11 mouse cellular contexts compared by ENCODE assay signal in the genomic region with DNA sequence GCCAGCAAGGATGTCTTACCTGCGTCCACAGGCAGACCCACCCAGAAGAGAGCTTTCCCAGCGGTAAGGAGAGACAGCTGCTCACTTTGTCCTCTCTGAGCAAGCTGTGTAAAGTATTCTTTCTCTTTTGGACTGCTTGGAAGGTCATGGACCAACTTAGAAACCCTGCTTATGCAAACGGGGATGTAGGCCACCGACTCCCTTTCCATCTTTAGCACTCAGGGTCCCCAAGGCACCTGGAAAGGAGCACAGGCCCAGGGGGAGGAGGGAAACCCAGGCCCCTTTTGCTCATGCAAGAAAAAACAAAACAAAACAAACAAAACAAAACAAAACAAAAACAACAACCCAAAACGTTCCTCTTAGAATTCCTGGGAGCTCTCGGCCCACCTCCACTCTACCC. TPM values are rescaled to one million over a fixed set of nuclear protein-coding genes. Genes with fewer than 3 reads are reported as not detected.
DNase-seq lines count a peak whose midpoint lies in the region; ATAC-seq and TF ChIP-seq lines count a peak whose summit lies in the region.
"Had no signal": no experiment of that assay in that cellular context is flagged by ENCODE, and none has a peak within 500 bp of the region (broad histone marks: within the 10 kb centered on the region; RNA-seq: fewer than 3 reads in every experiment).

A gene (minus strand): TSS at position 101 of the 400 bp plus-strand sequence.

- peak within 1 kb of the TSS; percentile 57 for H3K4me2 ChIP-seq in hindbrain, embryonic 13.5 days
- peak within 1 kb of the TSS; percentile 55 for H3K4me2 ChIP-seq in midbrain, embryonic 14.5 days (ENCODE audit: low read length)
- H3K4me2 ChIP-seq: liver, embryonic 15.5 days had no signal

- H3K36me3 ChIP-seq in ES-Bruce4 (ENCODE audit: control insufficient read depth, insufficient read depth, low read length, poor library complexity, severe bottlenecking): no peaks in the 10 kb centered on the region
- H3K36me3 ChIP-seq in hindbrain, embryonic 13.5 days: no peaks in the 10 kb centered on the region
- no peaks in the 10 kb centered on the region for H3K36me3 ChIP-seq in midbrain, embryonic 14.5 days (ENCODE audit: control insufficient read depth, insufficient read depth, low read length)
- H3K36me3 ChIP-seq: liver, embryonic 15.5 days had no signal

- no peak for TF ChIP-seq EP300 in ES-Bruce4 (IDR thresholded peaks at IDR 0.05; ENCODE audit: insufficient read depth, low read depth, low read length)

- H3K27ac ChIP-seq in cerebellum, adult 2 months (ENCODE audit: insufficient read depth, low read length): no peak within 1 kb of the TSS
- H3K27ac ChIP-seq in ES-Bruce4 (ENCODE audit: insufficient read depth, low read length): no peak within 1 kb of the TSS
- H3K27ac ChIP-seq in hindbrain, embryonic 13.5 days: peak within 1 kb of the TSS; percentile 44; the same call in 1 of the 2 replicates
- no peak within 1 kb of the TSS for H3K27ac ChIP-seq in midbrain, embryonic 14.5 days (replicated peaks; ENCODE audit: low read depth, low read length)
- H3K27ac ChIP-seq: liver, embryonic 15.5 days had no signal

- no peak for ATAC-seq in hindbrain, embryonic 13.5 days (ENCODE audit: low FRiP score)
- ATAC-seq in midbrain, embryonic 14.5 days (ENCODE audit: low FRiP score, low TSS enrichment): no peak

- H3K4me1 ChIP-seq in cerebellum, adult 2 months (ENCODE audit: control insufficient read depth, insufficient read depth, low read length): peaks cover 9% of the 10 kb centered on the region
- peaks cover 12% of the 10 kb centered on the region for H3K4me1 ChIP-seq in ES-Bruce4 (ENCODE audit: control insufficient read depth, insufficient read depth, low read length)
- peaks cover 71% of the 10 kb centered on the region for H3K4me1 ChIP-seq in hindbrain, embryonic 13.5 days (replicated peaks)
- H3K4me1 ChIP-seq in midbrain, embryonic 14.5 days (ENCODE audit: control insufficient read depth, insufficient read depth, low read length): peaks cover 43% of the 10 kb centered on the region

- no peak within 1 kb of the TSS for H3K4me3 ChIP-seq in cerebellum, adult 2 months (replicated peaks; ENCODE audit: insufficient read depth, low read depth, low read length)
- H3K4me3 ChIP-seq in ES-Bruce4 (ENCODE audit: low read depth, low read length): peak within 1 kb of the TSS; percentile 18; the same call in 1 of the 2 replicates
- peak within 1 kb of the TSS; percentile 32 for H3K4me3 ChIP-seq in hindbrain, embryonic 13.5 days
- H3K4me3 ChIP-seq in midbrain, embryonic 14.5 days (replicated peaks; ENCODE audit: low read depth, low read length): peak within 1 kb of the TSS; percentile 24
- H3K4me3 ChIP-seq: liver, embryonic 15.5 days had no signal

- no peak for TF ChIP-seq CTCF in cerebellum, adult 2 months (IDR thresholded peaks at IDR 0.05; ENCODE audit: borderline replicate concordance, insufficient read depth, low read depth, low read length)
- TF ChIP-seq CTCF in ES-Bruce4 (IDR thresholded peaks at IDR 0.05; ENCODE audit: low read depth, low read length): no peak

- H3K9me3 ChIP-seq in ES-Bruce4 (replicated peaks; ENCODE audit: control insufficient read depth, insufficient read depth, low read length, poor library complexity, severe bottlenecking): no peaks in the 10 kb centered on the region
- H3K9me3 ChIP-seq in hindbrain, embryonic 13.5 days: no peaks in the 10 kb centered on the region
- H3K9me3 ChIP-seq in midbrain, embryonic 14.5 days (ENCODE audit: control insufficient read depth, low read length): no peaks in the 10 kb centered on the region
- H3K9me3 ChIP-seq: liver, embryonic 15.5 days had no signal

- 69% methylated on average over 6 of the region's 6 CpGs for WGBS in cerebellum, adult 2 months
- 9% methylated on average over 6 of the region's 6 CpGs for WGBS in hindbrain, embryonic 13.5 days
- WGBS in midbrain, embryonic 14.5 days: 11% methylated on average over 6 of the region's 6 CpGs

- no peak for TF ChIP-seq POLR2A in cerebellum, adult 2 months (IDR thresholded peaks at IDR 0.05; ENCODE audit: borderline replicate concordance, insufficient read depth, low read length)
- no peak for TF ChIP-seq POLR2A in ES-Bruce4 (IDR thresholded peaks at IDR 0.05; ENCODE audit: insufficient read depth, low read length)

- no peaks in the 10 kb centered on the region for H3K27me3 ChIP-seq in cerebellum, adult 2 months (ENCODE audit: control insufficient read depth, insufficient read depth, low read length)
- H3K27me3 ChIP-seq in ES-Bruce4 (ENCODE audit: control insufficient read depth, insufficient read depth, low read length, poor library complexity, severe bottlenecking): no peaks in the 10 kb centered on the region
- H3K27me3 ChIP-seq in hindbrain, embryonic 13.5 days: peaks cover 93% of the 10 kb centered on the region
- peaks cover 85% of the 10 kb centered on the region for H3K27me3 ChIP-seq in midbrain, embryonic 14.5 days (ENCODE audit: control insufficient read depth, insufficient read depth, low read length)

- peak within 1 kb of the TSS; percentile 55 for H3K9ac ChIP-seq in ES-Bruce4 (ENCODE audit: low read depth, poor library complexity, severe bottlenecking)
- peak within 1 kb of the TSS; percentile 67 for H3K9ac ChIP-seq in hindbrain, embryonic 13.5 days
- H3K9ac ChIP-seq in midbrain, embryonic 14.5 days (replicated peaks; ENCODE audit: low read length): peak within 1 kb of the TSS; percentile 30
- H3K9ac ChIP-seq: liver, embryonic 15.5 days had no signal

- DNase-seq in cerebellum, adult 2 months: no peak
- no peak for DNase-seq in cerebellum, postnatal 25 days
- no peak for DNase-seq in midbrain, embryonic 14.5 days
- no peak for DNase-seq in embryo, embryonic 11 days
- no peak for DNase-seq in thymus, postnatal 4 days
- DNase-seq in cerebellum, adult 9-10 months: no peak
- DNase-seq: kidney, postnatal 14 days; thymus, adult 2 months had no signal

RNA-seq across cellular contexts. Expression of the gene that starts here (rescaled TPM):
- polyA plus RNA-seq in cerebellum, adult 2 months (2012; rRNA removed): 55.1 and 62.7 TPM in 2 replicates
- polyA plus RNA-seq in ES-Bruce4 (2011; ENCODE audit: insufficient read depth, insufficient read length, low read depth, missing spikeins): not detected in 2 replicates
- 0.38 and 0.79 TPM in 2 replicates for polyA plus RNA-seq in hindbrain, embryonic 13.5 days (2015; fragmentation: Nextera tagmentation; extraction: Ambion mirVana)
- 0.39 and 1.2 TPM in 2 replicates for polyA plus RNA-seq in midbrain, embryonic 14.5 days (2014; fragmentation: Nextera tagmentation; extraction: Ambion mirVana)
- polyA plus RNA-seq: liver, embryonic 15.5 days had no signal

Comparison
In these comparisons a context has a peak if more than half of its experiments do, and no peak if none do; other contexts are left out.
1. RNA of the gene that starts here (polyA plus RNA-seq): 55.1 to 62.7 TPM in cerebellum, adult 2 months; 0.39 to 1.2 TPM in midbrain, embryonic 14.5 days, 0.38 to 0.79 TPM in hindbrain, embryonic 13.5 days and not detected in ES-Bruce4; every median in the first group is over 10 times any median in the second.
2. Peak in every context shown above with its lines, with median percentiles within 50 percentile points of each other: H3K9ac ChIP-seq.